Mouse (Mus musculus): ENCODE results near the gene Zcchc2.

DNA sequence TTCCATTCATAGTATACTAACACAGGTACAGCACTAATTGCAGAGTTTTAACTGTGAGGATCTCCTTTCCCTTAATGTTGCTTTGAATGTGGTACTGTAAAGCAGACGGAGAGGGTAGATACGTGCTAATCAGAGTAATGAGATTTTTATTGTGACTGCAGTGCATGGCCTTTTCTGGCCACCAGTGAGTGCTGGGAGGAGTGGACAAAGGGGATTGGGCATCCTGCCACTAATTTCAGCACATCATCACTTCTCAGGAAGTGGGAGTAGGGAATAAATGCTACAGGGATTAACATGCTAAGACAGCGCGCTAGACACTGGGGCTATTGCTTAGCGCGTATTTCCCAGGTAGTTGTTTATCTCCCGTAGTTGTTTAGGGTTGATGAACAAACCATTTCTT lies 3.0 kb downstream of the Zcchc2 start:
- TF ChIP-seq CTCF (IDR thresholded peaks at IDR 0.05; ENCODE audit: low read depth): no peak
- TF ChIP-seq EP300 (optimal IDR thresholded peaks at IDR 0.05): no peak
